Mouse (Mus musculus) liver, embryonic 14.5 days (tissue): ENCODE measurements around the gene Commd1. TPM values are rescaled to one million over a fixed set of nuclear protein-coding genes. Genes with fewer than 3 reads are reported as not detected.
A peak's percentile ranks its signal among the peaks of the same experiment; 100 is the strongest.

Experiments used
- ATAC-seq: fragments of 200-750 bp; cut with Nextera tagmentation; 2 replicates; pipeline ENCODE4 v1.8.0; 2017; ENCODE audit warnings: moderate number of reproducible peaks, mild to moderate bottlenecking, moderate library complexity; ENCODE audit not compliant: insufficient read depth
- DNase-seq, 3 experiments: peaks; one replicate each; pipeline ENCODE4 v3.0.0-alpha.2; 2012 to 2013; ENCODE audit warnings: low read depth in 3 of 3, low spot score in 3 of 3
- H3K27ac ChIP-seq: fragments of 300-500 bp; sonication (generic); 2 replicates; pipeline ENCODE4 v1.5.1; 2014; ENCODE audit warnings: moderate library complexity, mild to moderate bottlenecking, control low read depth, inconsistent platforms
- H3K27me3 ChIP-seq: fragments of 300-500 bp; sonication (generic); 2 replicates; pipeline ENCODE4 v1.6.1; 2014; ENCODE audit warnings: mild to moderate bottlenecking, low read length, moderate library complexity; ENCODE audit not compliant: control insufficient read depth, insufficient read depth
- H3K36me3 ChIP-seq: fragments of 300-500 bp; sonication (generic); replicated peaks from 2 replicates; pipeline ENCODE4 v1.6.1; 2014; ENCODE audit warnings: low read depth; ENCODE audit not compliant: control insufficient read depth, insufficient read depth
- H3K4me1 ChIP-seq, 2 experiments: fragments of 200-500 bp in 1 of 2; fragments of 300-500 bp in 1 of 2; sonication (generic) in 1 of 2; replicated peaks; 2 replicates each; pipeline ENCODE4 v1.6.1; 2012 to 2014; ENCODE audit warnings: antibody characterized with exemption in 1 of 2, inconsistent platforms in 1 of 2, low read length in 1 of 2; ENCODE audit not compliant: control insufficient read depth in 2 of 2, insufficient read depth in 2 of 2
- H3K4me2 ChIP-seq: fragments of 300-500 bp; sonication (generic); 2 replicates; pipeline ENCODE4 v1.6.1; 2014; ENCODE audit warnings: low read depth, mild to moderate bottlenecking, control low read depth, moderate library complexity
- H3K4me3 ChIP-seq, 2 experiments: fragments of 200-500 bp in 1 of 2; fragments of 300-500 bp in 1 of 2; sonication (generic) in 1 of 2; 2 replicates each; pipeline ENCODE4 v1.5.1; 2012 to 2014; ENCODE audit warnings: low read depth in 2 of 2, low read length in 2 of 2, mild to moderate bottlenecking in 2 of 2, control low read depth in 1 of 2, inconsistent platforms in 1 of 2, moderate library complexity in 1 of 2; ENCODE audit not compliant: insufficient read depth in 1 of 2
- H3K9ac ChIP-seq: fragments of 300-500 bp; sonication (generic); replicated peaks from 2 replicates; pipeline ENCODE4 v1.6.1; 2014; ENCODE audit warnings: mild to moderate bottlenecking, control low read depth, moderate library complexity
- H3K9me3 ChIP-seq: fragments of 300-500 bp; sonication (generic); 2 replicates; pipeline ENCODE4 v1.6.1; 2016; ENCODE audit warnings: low read length, mixed read lengths; ENCODE audit not compliant: control insufficient read depth
- CTCF ChIP-seq: IDR thresholded peaks from 2 replicates; pipeline ENCODE4 v1.5.1; 2016; ENCODE audit warnings: antibody characterized with exemption, low read depth, control low read depth
- EP300 ChIP-seq: IDR thresholded peaks from 2 replicates; pipeline ENCODE4 v1.6.1; 2016; ENCODE audit warnings: antibody characterized with exemption, low read depth
- WGBS: fragments of 180-500 bp; shearing (Covaris S2); extraction: QIAGEN DNeasy Blood & Tissue Kit; methylation state at CpG from one replicate; pipeline ENCODE4 v1.1.7; 2014; ENCODE audit not compliant: insufficient replicate concordance; 5-methylcytosine and 5-hydroxymethylcytosine counted together
- polyA plus RNA-seq, 2 experiments: library from polyadenylated mRNA; depleted of rRNA in 1 of 2; stranded (reverse) in 1 of 2; unstranded in 1 of 2; fragments of >200 nt; fragmentation: Nextera tagmentation in 1 of 2; extraction: Ambion mirVana in 1 of 2; gene quantifications; 2 replicates each; pipeline versions ENCODE4 v1.2.1 to v1.2.3; 2012 to 2014

Gene Commd1
- polyA plus RNA-seq, 2 experiments, result 35.6 to 203 TPM

- Histone ChIP-seq H3K36me3 (peaks cover 14% of the 10 kb centered on the region), H3K9ac (peak overlapping the region; percentile 83), H3K27ac (peak overlapping the region; percentile 87), H3K9me3 (no peaks in the 10 kb centered on the region), H3K4me1 (peaks cover 2 to 8% of the 10 kb centered on the region in 2 experiments; a peak in 2 of 4 replicates), H3K27me3 (no peaks in the 10 kb centered on the region), H3K4me2 (peak overlapping the region; percentile 67), H3K4me3 (peak overlapping the region; percentile 76 to 97)
- ATAC-seq (no peak), DNase-seq (no peak)
- TF ChIP-seq EP300 (no peak), CTCF (no peak)
- WGBS, result 41% methylated on average over 14 of the region's 14 CpGs
Observed at GRCm38 (mm10) chr11:22973599-22973998, 8.6 kb downstream of the Commd1 start.

GRCm38 (mm10) chr11:22972746-22973526 is 9.2 kb downstream of the Commd1 start:
- WGBS, result 45% methylated on average over 45 of the region's 46 CpGs
- no peak; the same call in 1 of the 2 replicates for TF ChIP-seq EP300
- peak; percentile 33; the same call in 1 of the 2 replicates for TF ChIP-seq CTCF
- Histone ChIP-seq H3K4me3 (peak overlapping the region; percentile 76 to 97), H3K36me3 (peaks cover 9% of the 10 kb centered on the region; the same call in 1 of the 2 replicates), H3K9ac (peak overlapping the region; percentile 83), H3K9me3 (no peaks in the 10 kb centered on the region), H3K27ac (peak overlapping the region; percentile 93), H3K27me3 (no peaks in the 10 kb centered on the region), H3K4me2 (peak overlapping the region; percentile 71), H3K4me1 (peaks cover 2 to 8% of the 10 kb centered on the region in 2 experiments; a peak in 2 of 4 replicates)
- DNase-seq, result peak; percentile 76 to 81 (median 81)
- ATAC-seq, result peak; percentile 61

- peak; percentile 80 to 82 (median 81) for DNase-seq
- peak; percentile 21; the same call in 1 of the 2 replicates for TF ChIP-seq CTCF
- peak; percentile 87 for TF ChIP-seq EP300
- Histone ChIP-seq H3K27ac (peak within 1 kb of the TSS; percentile 93), H3K4me3 (peak within 1 kb of the TSS; percentile 76 to 97), H3K9ac (peak within 1 kb of the TSS; percentile 83), H3K27me3 (no peaks in the 10 kb centered on the region), H3K4me2 (peak within 1 kb of the TSS; percentile 71), H3K4me1 (peaks cover 2 to 8% of the 10 kb centered on the region in 2 experiments; a peak in 2 of 4 replicates), H3K9me3 (no peaks in the 10 kb centered on the region), H3K36me3 (peaks cover 4% of the 10 kb centered on the region; the same call in 1 of the 2 replicates)
- WGBS, result 46% methylated on average over 56 of the region's 56 CpGs
- peak; percentile 86 for ATAC-seq
Observed at GRCm38 (mm10) chr11:22971835-22972709, 10.1 kb downstream of the Commd1 start, which contains the start of gene Zrsr1. Gene Zrsr1 (plus strand): TSS chr11:22972005.

- Histone ChIP-seq H3K9me3 (no peaks in the 10 kb centered on the region), H3K27me3 (no peaks in the 10 kb centered on the region), H3K4me3 (no peak overlapping the region), H3K27ac (no peak overlapping the region; the same call in 1 of the 2 replicates), H3K4me1 (peaks cover under 1 to 2% of the 10 kb centered on the region in 2 experiments; a peak in 2 of 4 replicates), H3K9ac (no peak overlapping the region), H3K36me3 (no peaks in the 10 kb centered on the region), H3K4me2 (no peak overlapping the region)
- DNase-seq (no peak), ATAC-seq (no peak)
- 72% methylated on average over 1 of the region's 1 CpGs for WGBS
- TF ChIP-seq EP300 (no peak), CTCF (no peak)
Observed at GRCm38 (mm10) chr11:22970546-22970945, 11.6 kb downstream of the Commd1 start.
